Mouse (Mus musculus): ENCODE data around the gene Usp2. TPM values are rescaled to one million over a fixed set of nuclear protein-coding genes. Genes with fewer than 3 reads are reported as not detected.

Gene Usp2
- polyA plus RNA-seq, 1 experiment from 2014 or later = 14.6 TPM

DNA sequence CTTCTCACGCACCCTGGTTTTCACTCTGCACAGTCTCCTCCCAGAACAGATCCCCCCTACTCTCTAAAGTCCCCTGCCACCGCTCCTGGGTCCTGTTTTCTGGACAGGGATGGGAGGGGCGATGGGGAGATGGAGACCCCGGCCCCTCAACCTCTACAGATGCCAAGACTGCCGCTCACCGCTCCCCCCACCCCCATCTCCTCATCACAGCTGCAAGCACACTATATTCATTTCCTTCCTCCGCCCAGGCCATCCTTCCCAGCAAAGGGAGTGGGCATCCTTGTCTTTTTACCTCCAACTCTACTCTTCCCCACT lies 64.4 kb downstream of the Usp2 start:
- WGBS = 34% methylated on average over 7 of the region's 7 CpGs
- Histone ChIP-seq H3K4me2 (peak overlapping the region; percentile 79; the same call in 1 of the 2 replicates), H3K27me3 (peaks cover 39% of the 10 kb centered on the region)

DNA sequence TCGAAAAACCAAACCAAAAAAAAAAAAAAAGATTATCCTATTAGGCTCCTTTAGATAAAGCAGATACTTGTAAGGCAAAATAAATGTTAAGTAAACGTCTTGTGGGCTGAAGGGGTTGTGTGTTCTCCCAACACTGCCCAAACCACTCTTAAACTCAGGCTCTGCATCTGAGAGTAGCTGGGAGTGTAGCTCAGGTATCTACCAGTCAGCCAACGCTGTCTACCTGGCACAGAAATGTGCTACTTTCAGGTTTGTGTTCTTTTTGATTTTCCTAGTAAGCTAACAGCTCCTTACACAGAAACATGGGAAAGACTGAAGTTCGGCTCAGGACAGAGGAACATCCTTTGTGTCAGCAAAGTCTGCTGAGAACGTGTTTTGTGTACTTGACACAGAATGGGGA lies 65.4 kb downstream of the Usp2 start:
- no peak overlapping the region for H3K27ac ChIP-seq
- H3K36me3 ChIP-seq = no peaks in the 10 kb centered on the region; the same call in 1 of the 2 replicates
- WGBS = 67% methylated on average over 5 of the region's 5 CpGs
- ATAC-seq (ENCODE audit: insufficient number of reproducible peaks, insufficient read depth, low FRiP score, low TSS enrichment, low read depth) = no peak
- H3K4me2 ChIP-seq = no peak overlapping the region
- H3K27me3 ChIP-seq = peaks cover 43% of the 10 kb centered on the region
- no peak overlapping the region for H3K9ac ChIP-seq
- peaks cover 58% of the 10 kb centered on the region for H3K4me1 ChIP-seq
- no peak overlapping the region for H3K4me3 ChIP-seq
- no peaks in the 10 kb centered on the region for H3K9me3 ChIP-seq

More for the DNA sequence above, 64.4 kb downstream of the Usp2 start:
- Histone ChIP-seq H3K4me1 (peaks cover 60% of the 10 kb centered on the region), H3K9me3 (no peaks in the 10 kb centered on the region), H3K9ac (no peak overlapping the region), H3K27ac (peak overlapping the region; percentile 69; the same call in 1 of the 2 replicates), H3K36me3 (no peaks in the 10 kb centered on the region), H3K4me3 (no peak overlapping the region)
- ATAC-seq (ENCODE audit: insufficient number of reproducible peaks, insufficient read depth, low FRiP score, low TSS enrichment, low read depth) = no peak

DNA sequence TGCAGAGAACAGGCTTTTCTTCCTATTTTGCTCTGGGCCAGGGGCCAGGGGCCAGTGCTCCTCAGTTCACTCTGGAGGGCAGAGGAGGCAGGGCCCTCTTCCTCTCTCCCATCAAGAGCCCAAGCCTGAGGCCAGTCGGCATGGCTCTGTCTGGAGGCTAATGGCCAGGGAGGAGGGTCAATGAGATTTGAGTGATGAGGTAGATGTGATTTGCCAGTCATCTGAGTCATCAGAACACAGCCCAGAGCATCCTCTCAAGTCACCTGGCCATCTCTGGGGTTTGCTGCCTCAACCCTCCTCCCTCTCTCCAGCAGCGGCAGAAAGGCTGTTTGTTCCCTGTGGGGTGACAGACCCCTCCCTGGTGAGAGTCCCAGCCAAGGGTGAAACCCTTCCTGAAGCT lies 66.5 kb downstream of the Usp2 start:
- Histone ChIP-seq H3K9ac (no peak overlapping the region), H3K4me1 (peaks cover 58% of the 10 kb centered on the region), H3K4me3 (peak overlapping the region; percentile 67), H3K9me3 (no peaks in the 10 kb centered on the region), H3K27ac (peak overlapping the region; percentile 49; the same call in 1 of the 2 replicates), H3K4me2 (peak overlapping the region; percentile 83), H3K27me3 (peaks cover 43% of the 10 kb centered on the region), H3K36me3 (peaks cover 5% of the 10 kb centered on the region)
- no peak for ATAC-seq (ENCODE audit: insufficient number of reproducible peaks, insufficient read depth, low FRiP score, low TSS enrichment, low read depth)
- WGBS = 3% methylated on average over 2 of the region's 2 CpGs

DNA sequence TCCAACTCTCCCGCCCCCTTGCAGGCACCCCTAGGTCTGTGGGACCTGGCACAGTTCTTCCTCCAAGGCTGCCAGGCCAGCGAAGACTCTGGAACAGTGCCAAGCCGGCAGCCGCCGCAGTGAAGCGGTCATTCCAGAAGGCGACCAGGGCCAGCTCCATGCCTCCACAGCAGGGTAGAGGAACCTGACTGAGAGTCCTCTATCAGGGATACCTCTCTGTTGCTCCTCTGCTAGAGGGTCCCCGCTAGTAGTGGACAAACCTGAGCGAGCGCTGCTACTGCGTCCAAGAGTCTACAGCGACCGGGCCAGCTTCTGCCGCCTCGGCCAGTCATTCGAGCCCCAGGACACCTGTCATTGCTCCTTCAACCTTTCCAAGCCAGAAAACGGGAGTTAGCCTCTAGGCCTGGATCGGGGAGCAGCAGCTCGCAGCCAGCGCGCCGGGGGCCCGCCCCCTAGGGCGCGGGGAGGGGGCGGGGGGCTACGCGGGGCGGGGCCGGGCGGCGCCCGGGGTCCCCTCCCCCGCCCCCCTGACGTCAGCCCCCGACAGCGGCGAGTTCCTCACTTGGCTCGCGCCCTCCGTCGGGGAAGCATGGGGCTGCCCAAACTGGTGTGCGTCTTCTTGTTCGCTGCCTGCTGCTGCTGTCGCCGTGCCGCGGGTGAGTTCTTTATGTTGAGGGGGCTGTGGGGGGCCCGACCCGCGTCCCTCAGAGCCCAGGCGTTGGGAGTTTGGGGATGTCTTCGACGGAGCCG lies 67.5 kb downstream of the Usp2 start, which contains the start of gene Mcam:
Gene Mcam, plus strand, starts transcription at position 369 of the 750 bp plus-strand sequence.
- Histone ChIP-seq H3K36me3 (peaks cover 15% of the 10 kb centered on the region), H3K4me3 (peak within 1 kb of the TSS; percentile 67), H3K4me2 (peak within 1 kb of the TSS; percentile 83), H3K9me3 (no peaks in the 10 kb centered on the region), H3K27me3 (peaks cover 43% of the 10 kb centered on the region), H3K27ac (peak within 1 kb of the TSS; percentile 68), H3K9ac (peak within 1 kb of the TSS; percentile 77), H3K4me1 (peaks cover 55% of the 10 kb centered on the region)
- 1% methylated on average over 38 of the region's 55 CpGs for WGBS
- peak; percentile 29; the same call in 1 of the 2 replicates for ATAC-seq (ENCODE audit: insufficient number of reproducible peaks, insufficient read depth, low FRiP score, low TSS enrichment, low read depth)

DNA sequence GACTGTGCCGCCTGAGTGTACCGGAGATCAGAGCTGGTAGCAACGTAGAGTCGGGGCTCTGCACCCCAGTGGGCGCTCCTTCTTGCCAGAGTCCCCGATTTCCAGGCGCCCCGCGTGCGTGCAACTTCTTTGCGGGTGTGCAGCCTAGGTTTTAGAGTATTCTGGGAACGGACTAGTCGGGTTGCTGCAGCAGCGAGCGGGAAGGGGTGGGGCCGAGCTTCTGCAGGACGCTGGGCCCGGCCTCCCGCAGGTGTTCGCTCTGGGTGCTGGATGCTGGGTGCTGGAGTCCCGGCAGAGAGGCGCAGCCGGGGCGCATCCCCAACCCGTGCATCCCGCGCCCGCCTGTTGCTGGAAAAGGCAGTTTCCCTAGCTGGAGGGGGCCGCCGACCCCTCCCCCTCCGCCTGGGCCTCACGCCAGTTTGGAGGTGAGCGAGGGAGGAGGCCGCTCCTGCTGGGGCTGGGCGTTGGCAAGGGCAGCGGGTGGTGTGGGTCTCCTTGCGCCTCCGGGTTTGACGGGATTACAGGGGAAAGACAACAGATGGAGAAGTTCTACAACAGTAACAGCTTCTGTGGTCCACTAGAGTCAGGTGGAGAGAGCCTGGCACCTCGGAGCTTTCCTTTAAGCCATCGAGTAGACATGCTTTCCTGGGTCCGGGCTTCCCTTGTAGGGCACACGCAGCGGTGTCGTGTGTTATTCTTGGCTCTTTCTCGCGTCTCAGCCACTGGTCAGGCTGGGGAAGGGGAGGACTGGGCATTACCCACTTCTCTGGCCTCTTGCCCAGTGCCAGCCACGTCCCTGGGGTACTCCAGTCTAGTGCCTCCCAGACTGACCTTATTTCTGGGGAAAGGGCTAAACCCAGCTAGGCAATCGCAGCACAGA lies 68.3 kb downstream of the Usp2 start:
- H3K36me3 ChIP-seq = peaks cover 23% of the 10 kb centered on the region
- peaks cover 47% of the 10 kb centered on the region for H3K4me1 ChIP-seq
- H3K4me2 ChIP-seq = peak overlapping the region; percentile 83
- no peaks in the 10 kb centered on the region for H3K9me3 ChIP-seq
- H3K27me3 ChIP-seq = peaks cover 43% of the 10 kb centered on the region
- WGBS = 2% methylated on average over 48 of the region's 49 CpGs
- peak overlapping the region; percentile 67 for H3K4me3 ChIP-seq
- no peak for ATAC-seq (ENCODE audit: insufficient number of reproducible peaks, insufficient read depth, low FRiP score, low TSS enrichment, low read depth)
- peak overlapping the region; percentile 68 for H3K27ac ChIP-seq
- peak overlapping the region; percentile 77 for H3K9ac ChIP-seq

DNA sequence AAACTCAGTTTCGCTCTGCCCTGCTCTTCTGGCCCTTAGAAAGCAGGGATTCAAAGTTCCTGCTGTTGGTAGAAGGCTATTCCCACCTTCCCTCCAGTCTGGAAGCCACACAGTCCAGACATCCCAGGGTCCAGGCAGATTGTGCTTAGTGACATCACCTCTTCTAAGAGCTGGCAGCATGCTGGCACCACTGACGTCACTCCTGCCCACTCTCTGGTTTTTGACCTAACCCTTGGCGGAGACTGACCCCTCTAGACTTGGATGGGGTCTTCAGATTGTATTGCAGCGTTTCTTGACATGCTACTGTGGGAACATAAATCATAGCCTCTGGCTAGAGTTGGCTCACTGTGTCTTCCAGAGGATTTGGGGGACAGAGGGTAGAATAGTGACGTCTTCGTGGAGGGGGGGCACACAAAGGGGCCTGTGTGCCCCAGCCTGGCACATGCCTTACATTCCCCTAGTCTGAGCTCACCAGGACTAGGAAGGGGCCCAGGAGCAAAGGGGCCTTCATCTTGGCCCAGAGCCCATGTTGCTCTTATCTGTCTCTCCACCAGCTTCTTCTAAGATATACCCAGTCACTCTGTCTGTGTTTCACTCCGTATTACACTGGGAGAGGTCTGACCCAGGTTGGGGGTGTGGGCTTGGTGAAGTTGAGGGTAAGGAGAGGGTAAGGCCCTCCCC lies 69.0 kb downstream of the Usp2 start:
- Histone ChIP-seq H3K9ac (peak overlapping the region; percentile 77), H3K9me3 (no peaks in the 10 kb centered on the region), H3K4me3 (peak overlapping the region; percentile 67), H3K27me3 (peaks cover 43% of the 10 kb centered on the region), H3K36me3 (peaks cover 30% of the 10 kb centered on the region), H3K4me2 (peak overlapping the region; percentile 83), H3K4me1 (peaks cover 44% of the 10 kb centered on the region), H3K27ac (peak overlapping the region; percentile 68)
- 43% methylated on average over 7 of the region's 7 CpGs for WGBS
- ATAC-seq (ENCODE audit: insufficient number of reproducible peaks, insufficient read depth, low FRiP score, low TSS enrichment, low read depth) = no peak

GRCm38 (mm10) chr9:44137846-44138245 lies 71.0 kb downstream of the Usp2 start:
- Histone ChIP-seq H3K9ac (no peak overlapping the region), H3K9me3 (no peaks in the 10 kb centered on the region)
- 52% methylated on average over 4 of the region's 4 CpGs for WGBS

DNA sequence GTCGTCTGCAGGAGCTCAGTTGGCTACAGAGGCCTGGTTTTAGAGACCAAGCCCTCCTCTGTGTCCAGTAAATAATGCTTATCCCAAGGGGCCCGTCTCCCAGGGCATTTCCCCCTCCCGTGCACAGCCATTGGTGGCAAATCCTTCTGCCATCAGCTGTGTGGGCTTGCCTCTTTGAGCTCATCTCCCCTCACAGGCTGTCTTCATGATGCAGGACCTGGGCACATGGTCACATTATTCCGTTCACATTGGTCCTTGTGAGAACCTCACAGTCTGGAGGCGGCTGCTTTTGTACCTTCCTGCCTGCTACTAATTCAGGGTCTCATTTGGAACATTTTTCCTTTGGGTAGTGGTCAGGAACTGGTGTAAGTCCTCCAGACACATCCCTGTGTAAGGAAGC lies 75.1 kb downstream of the Usp2 start:
- 67% methylated on average over 5 of the region's 5 CpGs for WGBS
- Histone ChIP-seq H3K27ac (no peak overlapping the region), H3K4me2 (no peak overlapping the region), H3K27me3 (no peaks in the 10 kb centered on the region), H3K9me3 (no peaks in the 10 kb centered on the region), H3K4me3 (no peak overlapping the region), H3K4me1 (peaks cover 5% of the 10 kb centered on the region; the same call in 1 of the 2 replicates), H3K9ac (no peak overlapping the region), H3K36me3 (peaks cover 74% of the 10 kb centered on the region)
- ATAC-seq (ENCODE audit: insufficient number of reproducible peaks, insufficient read depth, low FRiP score, low TSS enrichment, low read depth) = no peak

More at GRCm38 (mm10) chr9:44137846-44138245, 71.0 kb downstream of the Usp2 start:
- Histone ChIP-seq H3K36me3 (peaks cover 44% of the 10 kb centered on the region), H3K4me2 (no peak overlapping the region), H3K27ac (no peak overlapping the region), H3K27me3 (peaks cover 25% of the 10 kb centered on the region), H3K4me1 (peaks cover 40% of the 10 kb centered on the region), H3K4me3 (no peak overlapping the region)
- no peak for ATAC-seq (ENCODE audit: insufficient number of reproducible peaks, insufficient read depth, low FRiP score, low TSS enrichment, low read depth)

DNA sequence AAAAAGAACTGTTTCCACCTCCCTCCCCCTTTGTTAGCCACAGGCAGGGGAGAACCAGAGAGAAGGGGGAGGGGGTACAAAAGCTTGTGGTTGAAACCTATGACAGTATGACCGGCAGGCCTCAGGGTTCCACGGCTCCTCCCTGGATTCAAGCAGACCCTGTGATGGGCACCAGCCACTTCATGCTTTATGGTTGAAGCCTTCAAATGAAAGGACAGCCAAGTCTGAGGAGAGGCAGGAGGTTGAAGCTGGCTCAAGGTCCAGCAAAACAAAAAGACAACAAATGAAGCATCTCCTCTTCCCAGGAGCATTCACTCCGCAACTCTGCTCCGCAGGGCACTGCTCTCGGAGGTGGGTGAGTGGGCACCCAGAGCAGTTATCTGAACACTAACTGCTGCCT lies 76.6 kb downstream of the Usp2 start:
- 81% methylated on average over 5 of the region's 5 CpGs for WGBS

DNA sequence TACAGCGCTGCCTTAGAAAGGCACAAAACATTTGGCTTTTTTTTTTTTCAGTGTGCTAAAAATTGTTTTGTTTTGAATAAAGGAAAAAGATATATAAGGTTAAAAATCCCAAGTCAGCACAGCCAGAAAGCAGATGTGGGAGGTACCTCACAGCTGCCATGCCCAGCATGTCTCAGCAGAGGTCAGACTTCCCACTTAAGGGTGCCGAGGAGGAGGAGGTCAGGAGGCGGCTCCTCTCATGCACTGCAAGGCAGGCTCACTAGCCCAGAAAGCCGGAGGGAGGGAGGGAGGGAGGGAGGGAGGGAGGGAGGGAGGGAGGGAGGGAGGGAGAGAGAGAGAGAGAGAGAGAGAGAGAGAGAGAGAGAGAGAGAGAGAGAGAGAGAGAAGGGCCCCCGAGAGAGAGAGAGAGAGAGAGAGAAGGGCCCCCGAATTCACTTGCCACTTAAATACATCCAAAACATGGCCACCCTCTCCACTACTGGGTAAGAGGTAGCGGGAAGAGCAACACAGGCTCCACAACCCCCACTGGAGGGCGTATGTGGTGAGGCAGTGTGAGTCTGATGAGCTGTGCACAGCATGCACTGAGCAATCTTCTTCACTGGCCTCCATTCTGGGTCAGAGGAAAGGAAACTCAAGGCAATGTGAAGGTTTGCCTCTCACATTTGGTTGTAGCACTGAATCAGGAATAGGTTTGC lies 77.3 kb downstream of the Usp2 start:
- Histone ChIP-seq H3K36me3 (peaks cover 70% of the 10 kb centered on the region), H3K4me2 (no peak overlapping the region), H3K27ac (no peak overlapping the region), H3K9ac (no peak overlapping the region), H3K4me1 (peaks cover 5% of the 10 kb centered on the region; the same call in 1 of the 2 replicates), H3K9me3 (no peaks in the 10 kb centered on the region), H3K4me3 (no peak overlapping the region), H3K27me3 (no peaks in the 10 kb centered on the region)
- no peak for ATAC-seq (ENCODE audit: insufficient number of reproducible peaks, insufficient read depth, low FRiP score, low TSS enrichment, low read depth)
- WGBS = 34% methylated on average over 7 of the region's 8 CpGs

More for the DNA sequence above, 76.6 kb downstream of the Usp2 start:
- H3K4me3 ChIP-seq = no peak overlapping the region
- H3K27me3 ChIP-seq = no peaks in the 10 kb centered on the region
- H3K36me3 ChIP-seq = peaks cover 70% of the 10 kb centered on the region
- H3K9ac ChIP-seq = no peak overlapping the region
- H3K4me2 ChIP-seq = no peak overlapping the region
- peaks cover 5% of the 10 kb centered on the region; the same call in 1 of the 2 replicates for H3K4me1 ChIP-seq
- ATAC-seq (ENCODE audit: insufficient number of reproducible peaks, insufficient read depth, low FRiP score, low TSS enrichment, low read depth) = no peak
- no peak overlapping the region for H3K27ac ChIP-seq
- H3K9me3 ChIP-seq = no peaks in the 10 kb centered on the region

DNA sequence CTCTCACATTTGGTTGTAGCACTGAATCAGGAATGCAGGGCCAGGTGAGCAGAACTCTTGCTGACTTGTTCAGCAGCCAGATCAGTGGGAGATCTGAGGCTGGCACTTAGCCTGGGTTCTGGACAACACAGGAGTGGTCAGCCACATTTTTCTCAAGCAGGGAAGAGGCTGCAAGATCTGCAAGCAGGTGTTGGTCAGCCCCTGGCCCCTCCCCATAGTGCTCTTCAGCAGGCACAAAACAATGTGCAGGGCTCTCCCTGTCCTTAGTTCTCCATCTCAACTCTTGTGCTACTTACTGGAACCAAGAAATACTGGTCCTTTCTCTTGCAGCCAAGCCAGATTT lies 77.9 kb downstream of the Usp2 start:
- Histone ChIP-seq H3K27ac (no peak overlapping the region), H3K36me3 (peaks cover 70% of the 10 kb centered on the region)
- ATAC-seq (ENCODE audit: insufficient number of reproducible peaks, insufficient read depth, low FRiP score, low TSS enrichment, low read depth) = no peak

More for the DNA sequence above, 77.9 kb downstream of the Usp2 start:
- H3K27me3 ChIP-seq = no peaks in the 10 kb centered on the region
- no peak overlapping the region for H3K4me2 ChIP-seq
- H3K4me3 ChIP-seq = no peak overlapping the region
- H3K4me1 ChIP-seq = peaks cover 5% of the 10 kb centered on the region; the same call in 1 of the 2 replicates
- H3K9me3 ChIP-seq = no peaks in the 10 kb centered on the region
- no peak overlapping the region for H3K9ac ChIP-seq

All from embryonic facial prominence, embryonic 13.5 days (tissue).